Mouse (Mus musculus): Measurements from ENCODE around the gene Ncapd2. TPM values are rescaled to one million over a fixed set of nuclear protein-coding genes. Genes with fewer than 3 reads are reported as not detected.

The Ncapd2 gene
- polyA plus RNA-seq, 1 experiment from 2014 or later, result 48.8 TPM

DNA sequence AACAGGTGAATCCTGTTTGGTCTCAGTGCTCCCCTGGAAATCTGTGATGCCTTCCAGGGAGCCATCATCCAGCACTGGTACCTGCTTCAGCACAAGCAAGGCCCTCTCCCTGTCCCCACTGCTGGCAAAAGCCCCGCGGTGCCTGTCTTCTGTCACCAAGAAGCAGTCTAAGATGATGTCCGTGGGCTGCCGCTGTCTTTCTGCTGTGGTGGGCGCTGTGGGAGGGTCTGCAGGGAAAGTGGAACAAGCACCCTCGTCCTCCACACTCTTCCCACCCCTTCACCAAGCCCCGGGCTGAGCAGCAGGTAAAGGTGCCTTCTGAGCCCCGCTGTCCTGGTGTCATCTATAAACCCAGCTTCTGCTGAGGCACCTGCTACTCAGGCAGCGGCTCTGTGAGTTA is 39.1 kb upstream of the Ncapd2 start:
- H3K9ac ChIP-seq, result peak overlapping the region; percentile 47

DNA sequence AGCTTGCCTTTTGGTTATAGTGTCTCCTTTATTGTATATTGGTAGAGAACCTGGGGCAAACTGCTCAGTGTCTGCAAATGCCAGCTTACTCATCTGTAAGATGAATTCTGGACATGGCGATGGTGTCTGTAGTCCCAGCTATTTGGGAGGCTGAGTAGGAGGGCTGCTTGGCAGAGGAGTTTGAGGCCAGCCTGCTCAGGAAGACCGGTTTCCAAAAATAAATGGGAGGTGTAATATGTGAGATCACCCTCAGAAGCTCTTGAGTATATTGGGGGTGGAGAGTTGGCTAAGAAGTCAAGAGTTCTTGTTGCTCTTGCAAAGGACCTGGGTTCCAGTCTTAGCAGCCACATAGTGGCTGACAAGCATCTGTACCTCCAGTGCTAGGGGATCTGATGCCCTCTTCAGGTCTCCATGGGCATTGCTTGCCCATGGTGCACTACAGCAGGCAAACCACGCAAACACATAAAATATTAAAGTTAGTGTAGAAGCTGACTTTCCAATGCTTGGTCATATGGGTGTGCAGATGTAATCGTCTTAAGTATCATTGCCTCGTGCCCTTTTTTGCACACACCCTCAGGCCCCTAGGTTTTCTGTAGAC is 34.1 kb upstream of the Ncapd2 start:
- H3K9ac ChIP-seq, result no peak overlapping the region
- no peaks in the 10 kb centered on the region for H3K9me3 ChIP-seq
- H3K27ac ChIP-seq (replicated peaks), result no peak overlapping the region
- no peaks in the 10 kb centered on the region for H3K27me3 ChIP-seq
- WGBS, result 84% methylated on average over 5 of the region's 5 CpGs
- no peaks in the 10 kb centered on the region; the same call in 1 of the 2 replicates for H3K36me3 ChIP-seq
- H3K4me1 ChIP-seq (replicated peaks), result peaks cover 2% of the 10 kb centered on the region
- no peak overlapping the region for H3K4me2 ChIP-seq
- ATAC-seq (ENCODE audit: low read depth), result no peak
- no peak overlapping the region for H3K4me3 ChIP-seq

More for the DNA sequence above, 39.1 kb upstream of the Ncapd2 start:
- Histone ChIP-seq H3K4me3 (no peak overlapping the region), H3K27me3 (no peaks in the 10 kb centered on the region), H3K4me1 (replicated peaks) (peaks cover 18% of the 10 kb centered on the region), H3K9me3 (no peaks in the 10 kb centered on the region), H3K4me2 (peak overlapping the region; percentile 84), H3K27ac (replicated peaks) (no peak overlapping the region; the same call in 1 of the 2 replicates), H3K36me3 (no peaks in the 10 kb centered on the region)
- ATAC-seq (ENCODE audit: low read depth), result peak; percentile 18; the same call in 1 of the 2 replicates
- WGBS, result 69% methylated on average over 9 of the region's 9 CpGs

DNA sequence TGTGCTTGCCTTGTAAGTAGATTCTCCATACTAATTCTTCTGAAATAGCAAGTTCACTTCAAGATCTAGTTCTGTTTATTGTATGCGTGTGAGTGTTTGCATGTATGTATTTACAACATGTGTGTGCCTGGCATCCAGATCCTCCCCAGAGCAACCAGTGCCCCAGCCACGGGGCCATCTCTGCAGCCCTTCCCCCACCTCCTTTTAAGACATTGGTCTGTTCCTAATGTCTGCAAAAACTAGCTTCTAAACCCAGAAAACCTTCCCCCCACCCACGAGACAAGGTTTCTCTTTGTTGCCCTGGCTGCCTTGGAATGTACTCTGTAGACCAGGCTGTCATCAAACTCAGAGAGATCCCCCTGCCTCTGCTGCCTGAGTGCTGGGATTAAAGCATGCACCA is 31.1 kb upstream of the Ncapd2 start:
- 82% methylated on average over 3 of the region's 3 CpGs for WGBS

DNA sequence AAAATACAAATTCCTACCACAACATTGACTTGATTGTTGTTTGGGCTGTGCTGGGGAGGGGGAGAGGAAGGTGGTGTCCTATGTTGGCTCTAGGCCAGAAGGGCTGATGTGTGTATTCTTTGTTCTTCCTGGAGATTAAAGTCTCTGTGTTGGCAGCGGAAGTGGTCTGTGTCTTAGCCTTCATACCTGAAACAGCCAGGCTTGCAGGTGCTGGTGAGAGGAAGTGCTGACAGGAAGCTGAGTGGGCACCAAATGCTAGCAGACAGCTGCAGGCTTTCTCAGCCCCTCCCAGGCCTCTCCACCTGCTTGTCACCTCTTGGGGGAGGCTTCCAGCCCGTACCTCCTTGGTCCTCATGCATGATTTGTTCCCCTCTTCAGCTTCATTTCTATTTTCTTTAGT is 30.6 kb upstream of the Ncapd2 start:
- Histone ChIP-seq H3K9me3 (no peaks in the 10 kb centered on the region), H3K9ac (0 out of 2 replicates have a peak overlapping the region, but pooled peaks have one; percentile 6), H3K36me3 (peaks cover 6% of the 10 kb centered on the region; the same call in 1 of the 2 replicates), H3K4me1 (replicated peaks) (no peaks in the 10 kb centered on the region), H3K4me2 (no peak overlapping the region), H3K27ac (replicated peaks) (no peak overlapping the region), H3K4me3 (no peak overlapping the region), H3K27me3 (no peaks in the 10 kb centered on the region)
- WGBS, result 73% methylated on average over 2 of the region's 2 CpGs
- no peak for ATAC-seq (ENCODE audit: low read depth)

More for the DNA sequence above, 31.1 kb upstream of the Ncapd2 start:
- Histone ChIP-seq H3K4me1 (replicated peaks) (no peaks in the 10 kb centered on the region), H3K4me3 (no peak overlapping the region), H3K9ac (no peak overlapping the region), H3K9me3 (no peaks in the 10 kb centered on the region), H3K36me3 (peaks cover 6% of the 10 kb centered on the region; the same call in 1 of the 2 replicates), H3K27me3 (no peaks in the 10 kb centered on the region), H3K27ac (replicated peaks) (no peak overlapping the region), H3K4me2 (no peak overlapping the region)
- no peak for ATAC-seq (ENCODE audit: low read depth)

DNA sequence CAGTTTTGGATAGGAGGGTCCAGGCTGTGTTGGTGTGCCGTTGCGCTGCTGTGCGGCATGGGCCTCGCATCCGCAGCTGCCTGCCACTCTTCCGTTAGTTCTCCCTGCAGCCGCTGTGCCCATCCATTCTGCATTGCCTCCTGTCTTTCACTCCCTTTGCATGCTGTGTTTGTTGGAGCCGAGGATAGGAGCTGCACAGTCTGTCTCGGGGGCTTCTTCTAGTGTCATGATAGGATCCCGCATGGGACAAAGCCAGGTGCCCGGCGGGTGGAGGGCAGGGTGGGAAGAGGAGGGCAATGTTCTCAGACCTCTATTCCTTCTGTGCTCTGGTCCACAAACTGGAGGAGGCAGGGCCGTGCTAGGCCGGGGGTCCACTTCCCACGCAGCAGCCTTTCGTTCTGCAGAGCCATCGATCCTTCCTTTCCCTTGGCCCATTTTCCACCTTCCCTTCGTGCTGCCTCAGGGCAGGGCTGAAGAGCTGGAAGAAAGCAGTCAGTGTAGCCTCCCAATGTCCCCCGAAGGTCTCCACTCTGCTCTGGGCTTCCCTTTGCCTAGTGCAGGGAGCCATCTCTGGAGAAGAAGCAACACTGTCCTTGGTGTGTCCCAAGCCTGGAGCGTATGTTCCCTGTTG is 29.7 kb upstream of the Ncapd2 start:
- no peak overlapping the region for H3K4me2 ChIP-seq
- no peak for ATAC-seq (ENCODE audit: low read depth)
- 91% methylated on average over 20 of the region's 20 CpGs for WGBS
- no peak overlapping the region for H3K4me3 ChIP-seq
- H3K36me3 ChIP-seq, result peaks cover 6% of the 10 kb centered on the region; the same call in 1 of the 2 replicates
- H3K27ac ChIP-seq (replicated peaks), result no peak overlapping the region
- H3K9ac ChIP-seq, result no peak overlapping the region
- no peaks in the 10 kb centered on the region for H3K27me3 ChIP-seq
- H3K9me3 ChIP-seq, result no peaks in the 10 kb centered on the region
- H3K4me1 ChIP-seq (replicated peaks), result peaks cover 8% of the 10 kb centered on the region

DNA sequence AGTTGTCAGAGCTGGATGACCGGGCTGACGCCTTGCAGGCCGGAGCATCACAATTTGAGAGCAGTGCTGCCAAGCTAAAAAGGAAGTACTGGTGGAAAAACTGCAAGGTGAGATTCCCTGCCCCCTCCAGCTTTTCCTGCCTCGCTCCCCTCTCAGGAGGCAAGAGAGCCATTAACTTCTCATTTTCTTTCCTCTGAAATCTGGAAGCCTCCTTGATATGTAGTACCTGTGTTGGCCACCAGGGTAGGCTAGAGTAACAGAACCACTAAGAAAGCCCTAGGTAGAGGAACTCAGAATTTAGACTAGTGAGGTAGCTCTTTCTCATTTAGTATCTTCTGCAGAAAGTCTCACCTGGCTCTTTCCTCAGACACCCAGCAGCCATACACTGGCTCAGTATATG is 27.5 kb upstream of the Ncapd2 start:
- Histone ChIP-seq H3K27me3 (peaks cover 2% of the 10 kb centered on the region), H3K9ac (no peak overlapping the region), H3K4me1 (replicated peaks) (peaks cover 13% of the 10 kb centered on the region), H3K36me3 (peaks cover 6% of the 10 kb centered on the region; the same call in 1 of the 2 replicates), H3K27ac (replicated peaks) (no peak overlapping the region), H3K4me3 (no peak overlapping the region), H3K9me3 (no peaks in the 10 kb centered on the region), H3K4me2 (no peak overlapping the region)
- WGBS, result 79% methylated on average over 4 of the region's 4 CpGs
- no peak for ATAC-seq (ENCODE audit: low read depth)

DNA sequence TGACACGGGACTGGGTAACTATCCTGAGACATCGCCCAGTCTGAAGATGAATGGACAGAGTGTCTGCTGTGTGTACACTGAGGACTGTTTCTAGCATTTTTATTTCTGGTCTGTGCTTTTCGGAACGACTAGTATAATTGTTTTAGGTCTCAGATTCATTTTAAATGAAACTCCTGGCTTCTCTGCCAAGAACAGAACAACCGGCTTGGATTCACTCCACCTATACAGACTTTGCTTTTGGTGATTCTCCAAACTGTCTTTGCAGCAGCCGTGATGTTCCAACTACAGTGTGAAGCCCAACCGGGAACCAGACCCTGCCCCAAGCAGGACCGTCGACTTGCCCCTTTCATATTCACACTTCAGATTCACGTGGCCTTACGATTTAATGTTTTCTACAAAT is 26.4 kb upstream of the Ncapd2 start:
- no peak overlapping the region for H3K27ac ChIP-seq (replicated peaks)
- 0 out of 2 replicates have a peak, but pooled peaks cover 6% of the 10 kb centered on the region for H3K36me3 ChIP-seq
- H3K9me3 ChIP-seq, result no peaks in the 10 kb centered on the region
- no peak overlapping the region for H3K4me2 ChIP-seq
- H3K27me3 ChIP-seq, result peaks cover 12% of the 10 kb centered on the region
- H3K4me1 ChIP-seq (replicated peaks), result peaks cover 13% of the 10 kb centered on the region
- no peak overlapping the region for H3K9ac ChIP-seq
- no peak overlapping the region for H3K4me3 ChIP-seq
- WGBS, result 93% methylated on average over 11 of the region's 11 CpGs
- ATAC-seq (ENCODE audit: low read depth), result no peak

DNA sequence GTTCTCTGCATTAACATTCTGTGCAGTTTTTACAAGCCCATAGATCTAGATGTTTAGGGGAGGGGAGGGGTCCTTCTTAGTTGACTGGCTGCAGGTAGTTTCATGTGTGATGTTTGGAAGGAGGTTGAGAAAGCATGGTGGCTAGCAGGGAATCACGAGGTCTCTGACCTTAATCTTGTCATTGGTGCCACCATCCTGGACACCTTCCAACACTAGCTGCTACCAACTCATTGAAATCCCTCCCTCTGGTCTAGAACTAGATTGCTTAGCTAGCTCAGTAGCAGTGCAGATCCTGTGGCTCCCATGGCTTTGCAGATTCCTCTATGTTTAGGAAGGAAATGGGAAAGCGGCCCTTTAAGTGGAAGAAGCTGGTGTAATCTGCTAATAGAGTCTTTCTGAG is 25.4 kb upstream of the Ncapd2 start:
- Histone ChIP-seq H3K4me3 (no peak overlapping the region), H3K9me3 (no peaks in the 10 kb centered on the region), H3K27ac (replicated peaks) (no peak overlapping the region), H3K4me2 (peak overlapping the region; percentile 92), H3K9ac (peak overlapping the region; percentile 90; the same call in 1 of the 2 replicates), H3K36me3 (0 out of 2 replicates have a peak, but pooled peaks cover 6% of the 10 kb centered on the region), H3K4me1 (replicated peaks) (peaks cover 13% of the 10 kb centered on the region), H3K27me3 (peaks cover 21% of the 10 kb centered on the region)
- ATAC-seq (ENCODE audit: low read depth), result no peak
- 97% methylated on average over 2 of the region's 2 CpGs for WGBS

DNA sequence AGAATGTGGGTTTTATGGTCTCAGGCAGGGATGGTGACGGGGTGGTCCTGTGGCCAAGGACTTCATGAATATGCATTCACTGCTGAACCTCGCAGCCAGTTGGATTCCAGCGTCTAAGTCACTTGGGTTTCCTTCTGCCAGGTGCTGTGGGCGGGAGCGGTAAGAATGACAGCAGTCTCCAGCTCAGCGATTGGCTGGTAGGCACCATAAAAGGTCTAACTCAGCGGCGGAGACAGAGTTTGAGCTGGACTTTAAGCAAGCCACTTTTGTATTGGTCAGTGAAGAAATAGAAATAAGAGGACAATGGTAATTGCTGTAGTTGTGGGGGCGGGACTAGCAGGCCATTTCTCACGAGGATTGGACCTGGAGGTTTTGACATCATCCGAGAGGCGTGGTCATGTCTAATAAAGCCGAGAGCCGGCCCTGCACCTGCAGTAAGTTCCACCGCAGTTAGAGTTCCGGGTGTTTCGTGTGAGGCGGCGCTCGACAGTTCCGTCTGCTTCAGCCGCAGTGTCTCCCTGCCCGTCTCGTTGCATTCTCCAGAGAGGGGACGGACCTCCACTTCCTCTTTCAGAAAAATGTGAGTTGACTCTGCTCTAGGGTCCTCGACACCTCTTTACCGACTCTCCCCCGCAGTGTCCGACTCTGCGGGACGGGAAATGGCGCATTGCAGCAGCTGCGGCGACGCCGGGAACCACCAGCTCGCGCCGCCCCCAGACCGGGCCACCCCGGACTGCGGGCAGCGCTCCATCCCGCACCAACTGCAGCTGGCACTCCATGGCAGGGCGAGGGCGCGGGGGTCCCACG is 23.9 kb upstream of the Ncapd2 start, which contains the start of gene Vamp1:
Gene Vamp1, plus strand, starts transcription at position 404 of the 807 bp plus-strand sequence.
- H3K9ac ChIP-seq, result peak within 1 kb of the TSS; percentile 90
- 0 out of 2 replicates have a peak, but pooled peaks cover 6% of the 10 kb centered on the region for H3K36me3 ChIP-seq
- peak within 1 kb of the TSS; percentile 83 for H3K27ac ChIP-seq (replicated peaks)
- H3K4me3 ChIP-seq, result peak within 1 kb of the TSS; percentile 71
- H3K27me3 ChIP-seq, result peaks cover 30% of the 10 kb centered on the region
- under 1% methylated on average over 48 of the region's 48 CpGs for WGBS
- H3K9me3 ChIP-seq, result no peaks in the 10 kb centered on the region
- H3K4me1 ChIP-seq (replicated peaks), result peaks cover 13% of the 10 kb centered on the region
- ATAC-seq (ENCODE audit: low read depth), result peak; percentile 98
- peak within 1 kb of the TSS; percentile 92 for H3K4me2 ChIP-seq

DNA sequence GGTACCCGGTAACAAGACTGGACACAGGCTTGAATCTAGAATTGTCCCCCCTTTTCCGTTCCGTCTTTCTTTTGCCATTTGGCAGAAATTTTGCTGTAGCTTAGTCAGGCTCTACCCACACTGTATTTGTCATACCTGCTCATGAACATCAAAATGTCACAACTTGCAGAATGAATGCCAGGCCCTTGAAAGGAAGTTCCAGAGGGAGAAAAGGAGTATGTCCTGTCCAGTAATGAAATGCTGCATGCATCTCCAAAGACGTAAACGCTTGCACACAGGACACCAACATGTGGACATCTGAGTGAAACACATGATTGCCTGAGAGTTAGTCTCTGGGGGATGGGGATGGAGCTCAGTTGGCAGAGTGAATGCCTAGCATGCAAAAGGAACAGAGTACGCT is 22.2 kb upstream of the Ncapd2 start:
- H3K9me3 ChIP-seq, result no peaks in the 10 kb centered on the region; the same call in 1 of the 2 replicates
- no peak overlapping the region for H3K9ac ChIP-seq
- peaks cover 30% of the 10 kb centered on the region for H3K27me3 ChIP-seq
- WGBS, result 75% methylated on average over 6 of the region's 6 CpGs
- H3K4me3 ChIP-seq, result no peak overlapping the region
- peaks cover 13% of the 10 kb centered on the region for H3K4me1 ChIP-seq (replicated peaks)
- H3K27ac ChIP-seq (replicated peaks), result no peak overlapping the region
- ATAC-seq (ENCODE audit: low read depth), result no peak
- H3K4me2 ChIP-seq, result no peak overlapping the region
- no peaks in the 10 kb centered on the region for H3K36me3 ChIP-seq

DNA sequence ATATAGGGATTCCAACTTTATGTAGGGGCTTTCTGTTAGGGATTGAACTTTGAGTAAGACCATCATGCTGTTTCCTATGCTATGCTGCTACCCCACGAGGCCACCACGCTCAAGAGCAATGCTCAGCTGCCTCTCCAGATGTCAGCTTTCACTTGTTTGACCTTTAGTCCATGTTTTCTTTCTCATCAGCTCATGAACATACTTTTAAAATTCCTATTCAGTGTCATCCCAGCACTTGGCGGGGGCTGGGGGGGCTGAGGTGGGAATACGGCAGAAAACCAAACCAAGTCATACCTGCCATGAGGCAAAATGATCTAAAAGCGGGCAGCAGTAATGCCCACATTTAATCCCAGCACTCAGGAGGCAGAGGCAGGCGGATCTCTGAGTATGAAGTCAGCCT is 21.6 kb upstream of the Ncapd2 start:
- 79% methylated on average over 6 of the region's 6 CpGs for WGBS
- H3K4me2 ChIP-seq, result no peak overlapping the region
- ATAC-seq (ENCODE audit: low read depth), result no peak
- peaks cover 30% of the 10 kb centered on the region for H3K27me3 ChIP-seq
- no peak overlapping the region for H3K4me3 ChIP-seq
- H3K27ac ChIP-seq (replicated peaks), result no peak overlapping the region
- peaks cover 13% of the 10 kb centered on the region for H3K4me1 ChIP-seq (replicated peaks)
- H3K36me3 ChIP-seq, result no peaks in the 10 kb centered on the region
- H3K9me3 ChIP-seq, result no peaks in the 10 kb centered on the region; the same call in 1 of the 2 replicates
- no peak overlapping the region for H3K9ac ChIP-seq

DNA sequence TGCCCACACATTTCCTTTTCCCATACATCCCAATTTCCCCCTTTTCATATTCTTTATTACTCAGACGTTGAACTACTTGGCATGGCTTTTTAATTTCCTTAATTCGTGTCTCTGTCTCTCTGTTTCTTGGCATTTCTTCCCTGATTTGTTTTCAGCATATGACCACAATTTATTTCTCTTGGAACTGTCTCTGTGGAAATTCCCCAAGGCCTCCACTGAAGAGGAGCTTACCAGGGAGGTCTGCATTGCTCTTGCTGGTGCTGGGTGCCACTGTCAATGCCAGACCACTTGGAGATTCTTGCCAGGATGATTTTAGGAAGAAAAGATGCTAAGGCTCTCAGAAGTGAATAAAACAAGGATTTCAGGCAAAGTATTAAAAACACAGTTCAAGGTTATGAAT is 21.1 kb upstream of the Ncapd2 start:
- ATAC-seq (ENCODE audit: low read depth), result no peak
- Histone ChIP-seq H3K4me2 (no peak overlapping the region), H3K36me3 (no peaks in the 10 kb centered on the region), H3K9me3 (no peaks in the 10 kb centered on the region; the same call in 1 of the 2 replicates), H3K27me3 (peaks cover 30% of the 10 kb centered on the region), H3K27ac (replicated peaks) (no peak overlapping the region), H3K4me3 (no peak overlapping the region), H3K9ac (no peak overlapping the region), H3K4me1 (replicated peaks) (peaks cover 13% of the 10 kb centered on the region)
- 51% methylated on average over 2 of the region's 2 CpGs for WGBS

All from neural tube, embryonic 13.5 days (tissue).